Mouse (Mus musculus): Measurements from ENCODE around the gene Caskin1.
A peak's percentile ranks its signal among the peaks of the same experiment; 100 is the strongest.

Gene Caskin1

GRCm38 (mm10) chr17:24494627-24495335 lies 6.4 kb downstream of the Caskin1 start:
- peak; percentile 51 for DNase-seq (ENCODE audit: low read depth, low spot score)

GRCm38 (mm10) chr17:24495443-24495842 lies 7.0 kb downstream of the Caskin1 start:
- DNase-seq (ENCODE audit: low read depth, low spot score), result no peak

GRCm38 (mm10) chr17:24496026-24496425 lies 7.6 kb downstream of the Caskin1 start:
- no peak for DNase-seq (ENCODE audit: low read depth, low spot score)

GRCm38 (mm10) chr17:24502208-24502607 lies 13.8 kb downstream of the Caskin1 start:
- peak; percentile 62 for DNase-seq (ENCODE audit: low read depth, low spot score)

GRCm38 (mm10) chr17:24504085-24504484 lies 15.7 kb downstream of the Caskin1 start:
- no peak for DNase-seq (ENCODE audit: low read depth, low spot score)

- DNase-seq (ENCODE audit: low read depth, low spot score), result no peak
These were observed 17.0 kb downstream of the Caskin1 start for GRCm38 (mm10) chr17:24505286-24505955.

GRCm38 (mm10) chr17:24506332-24507070 lies 18.1 kb downstream of the Caskin1 start:
- no peak for DNase-seq (ENCODE audit: low read depth, low spot score)

- DNase-seq (ENCODE audit: low read depth, low spot score), result no peak
These were observed 18.8 kb downstream of the Caskin1 start for GRCm38 (mm10) chr17:24507129-24507664.

- DNase-seq (ENCODE audit: low read depth, low spot score), result no peak
These were observed 19.5 kb downstream of the Caskin1 start for GRCm38 (mm10) chr17:24507806-24508460.

GRCm38 (mm10) chr17:24513609-24514008 lies 25.2 kb downstream of the Caskin1 start:
- DNase-seq (ENCODE audit: low read depth, low spot score), result peak; percentile 52

GRCm38 (mm10) chr17:24514270-24515257 lies 26.2 kb downstream of the Caskin1 start:
- DNase-seq (ENCODE audit: low read depth, low spot score), result no peak

- no peak for DNase-seq (ENCODE audit: low read depth, low spot score)
These were observed 32.0 kb downstream of the Caskin1 start for GRCm38 (mm10) chr17:24520450-24520849.

- DNase-seq (ENCODE audit: low read depth, low spot score), result no peak
These were observed 36.3 kb downstream of the Caskin1 start for GRCm38 (mm10) chr17:24524734-24525133.

- no peak for DNase-seq (ENCODE audit: low read depth, low spot score)
These were observed 38.9 kb downstream of the Caskin1 start for GRCm38 (mm10) chr17:24527315-24527714.

- DNase-seq (ENCODE audit: low read depth, low spot score), result peak; percentile 98
These were observed 39.5 kb downstream of the Caskin1 start, which contains the start of gene Traf7 for GRCm38 (mm10) chr17:24527723-24528559. Traf7 (minus strand) TSS chr17:24527938.

GRCm38 (mm10) chr17:24528560-24528918 lies 40.1 kb downstream of the Caskin1 start:
- DNase-seq (ENCODE audit: low read depth, low spot score), result no peak

GRCm38 (mm10) chr17:24529007-24529451 lies 40.6 kb downstream of the Caskin1 start:
- peak; percentile 62 for DNase-seq (ENCODE audit: low read depth, low spot score)

GRCm38 (mm10) chr17:24529883-24530282 lies 41.5 kb downstream of the Caskin1 start:
- DNase-seq (ENCODE audit: low read depth, low spot score), result no peak

GRCm38 (mm10) chr17:24530361-24531050 lies 42.1 kb downstream of the Caskin1 start:
- DNase-seq (ENCODE audit: low read depth, low spot score), result no peak

Data from retina, postnatal 7 days (tissue).